Mouse (Mus musculus): ENCODE data around the gene Gli2. TPM values are rescaled to one million over a fixed set of nuclear protein-coding genes. Genes with fewer than 3 reads are reported as not detected.
A peak's percentile ranks its signal among the peaks of the same experiment; 100 is the strongest.

Gli2 gene
- 31.5 and 45.6 TPM in 2 replicates for polyA plus RNA-seq (2012; rRNA removed)
- 23.0 and 25.4 TPM in 2 replicates for polyA plus RNA-seq (2014; fragmentation: Nextera tagmentation; extraction: Ambion mirVana)

DNA sequence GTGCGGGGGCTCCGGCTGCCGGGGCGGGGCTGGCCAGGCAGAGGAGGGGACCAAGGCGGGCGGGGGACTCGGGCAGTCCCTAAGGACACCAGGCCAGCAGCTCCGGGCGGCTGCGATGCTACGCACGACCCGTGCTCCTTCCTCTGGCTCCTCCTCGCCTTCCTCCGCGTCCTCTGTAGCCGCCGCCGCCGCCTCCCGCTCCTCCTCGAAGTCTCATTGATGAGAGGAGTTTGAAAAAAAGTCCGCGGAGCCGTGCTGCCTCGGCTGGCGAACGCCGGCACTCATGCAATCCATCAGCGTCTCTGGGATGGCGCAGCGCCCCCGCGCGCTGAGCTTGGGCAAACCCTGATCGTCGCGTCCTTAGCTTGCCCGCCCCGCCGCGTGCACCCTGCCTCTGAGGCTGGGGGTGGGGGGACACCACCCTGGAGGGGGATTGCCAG lies at the start of gene Gli2:
Gene Gli2 (minus strand): TSS at position 218 of the 440 bp plus-strand sequence.
- Histone ChIP-seq H3K27ac (replicated peaks; ENCODE audit: low read depth, low read length) (peak within 1 kb of the TSS; percentile 95), H3K4me2 (replicated peaks; ENCODE audit: low read depth, low read length, severe bottlenecking) (peak within 1 kb of the TSS; percentile 92), H3K9me3 (ENCODE audit: control insufficient read depth, low read length) (no peaks in the 10 kb centered on the region), H3K27me3 (ENCODE audit: control insufficient read depth, insufficient read depth, low read length) (no peaks in the 10 kb centered on the region), H3K9ac (ENCODE audit: low read depth, low read length, severe bottlenecking) (peak within 1 kb of the TSS; percentile 68), H3K4me1 (ENCODE audit: control insufficient read depth, insufficient read depth, low read length) (peaks cover 47% of the 10 kb centered on the region), H3K4me3 (replicated peaks; ENCODE audit: low read length) (peak within 1 kb of the TSS; percentile 53), H3K36me3 (ENCODE audit: control insufficient read depth, insufficient read depth, low read length) (no peaks in the 10 kb centered on the region)
- peak; percentile 96 for DNase-seq (ENCODE audit: low spot score)
- TF ChIP-seq POLR2A (IDR thresholded peaks at IDR 0.05; ENCODE audit: borderline replicate concordance, extremely low read depth, insufficient read depth, insufficient read length): peak; percentile 81; the same call in 1 of the 2 replicates
- peak; percentile 85 for ATAC-seq (ENCODE audit: low FRiP score, low read depth)
- WGBS: under 1% methylated on average over 32 of the region's 42 CpGs

DNA sequence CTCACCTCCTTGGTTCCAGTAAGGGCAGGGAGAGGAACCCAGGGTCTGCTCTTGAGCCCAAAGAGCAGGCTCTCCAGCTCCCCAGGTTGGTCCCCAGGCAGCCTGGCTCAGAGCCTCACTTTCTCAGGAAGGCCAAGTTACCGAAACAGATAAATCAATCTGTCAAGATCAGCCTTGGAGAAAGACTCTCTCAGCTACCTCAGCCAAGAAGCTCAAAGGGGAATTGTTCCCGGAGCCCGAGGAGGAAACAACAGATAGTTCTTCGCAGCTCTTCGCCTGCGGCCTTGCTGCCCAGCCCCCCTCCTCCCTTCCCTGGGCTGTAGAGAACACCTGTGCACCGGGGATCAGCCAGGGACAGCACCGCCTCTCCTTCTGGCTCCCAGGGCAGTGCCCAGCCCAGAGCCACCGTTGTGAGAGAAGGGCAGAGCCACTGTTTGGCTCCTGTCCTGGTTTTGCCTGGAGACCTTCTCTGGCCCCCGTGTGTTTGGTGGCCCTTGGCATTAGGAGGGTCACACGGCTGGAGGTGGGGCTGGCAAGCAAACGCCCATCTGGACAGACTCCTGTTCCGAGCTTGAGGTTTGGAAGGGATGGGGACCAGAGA lies 44.6 kb upstream of the Gli2 start:
- Histone ChIP-seq H3K4me2 (replicated peaks; ENCODE audit: low read depth, low read length, severe bottlenecking) (no peak overlapping the region), H3K9ac (ENCODE audit: low read depth, low read length, severe bottlenecking) (no peak overlapping the region), H3K9me3 (ENCODE audit: control insufficient read depth, low read length) (no peaks in the 10 kb centered on the region), H3K4me1 (ENCODE audit: control insufficient read depth, insufficient read depth, low read length) (no peaks in the 10 kb centered on the region), H3K4me3 (replicated peaks; ENCODE audit: low read length) (no peak overlapping the region), H3K36me3 (ENCODE audit: control insufficient read depth, insufficient read depth, low read length) (no peaks in the 10 kb centered on the region), H3K27ac (replicated peaks; ENCODE audit: low read depth, low read length) (no peak overlapping the region), H3K27me3 (ENCODE audit: control insufficient read depth, insufficient read depth, low read length) (no peaks in the 10 kb centered on the region)
- WGBS: 44% methylated on average over 12 of the region's 13 CpGs
- no peak for ATAC-seq (ENCODE audit: low FRiP score, low read depth)
- no peak for TF ChIP-seq POLR2A (IDR thresholded peaks at IDR 0.05; ENCODE audit: borderline replicate concordance, extremely low read depth, insufficient read depth, insufficient read length)
- DNase-seq (ENCODE audit: low spot score): peak; percentile 33

DNA sequence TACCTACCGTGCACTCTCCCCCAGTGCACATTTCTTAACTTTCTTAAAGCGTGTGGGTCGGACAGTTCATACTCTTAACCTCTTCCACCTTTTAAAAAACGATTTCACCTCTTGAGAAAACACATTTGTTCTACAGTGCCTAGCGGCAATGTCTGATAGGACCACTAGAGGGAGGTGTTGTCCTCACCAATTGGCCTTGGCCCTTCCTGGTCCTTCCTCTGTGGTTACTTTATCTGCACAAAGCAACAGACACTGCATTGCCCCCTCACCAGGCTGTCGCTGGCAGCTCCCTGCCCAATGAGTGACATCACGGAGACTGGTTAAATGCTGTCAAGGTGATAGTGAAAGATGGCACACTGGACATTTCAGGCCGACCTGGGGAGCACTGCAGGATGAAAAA lies 40.3 kb upstream of the Gli2 start:
- no peak for TF ChIP-seq POLR2A (IDR thresholded peaks at IDR 0.05; ENCODE audit: borderline replicate concordance, extremely low read depth, insufficient read depth, insufficient read length)
- peak; percentile 79 for DNase-seq (ENCODE audit: low spot score)
- Histone ChIP-seq H3K27me3 (ENCODE audit: control insufficient read depth, insufficient read depth, low read length) (no peaks in the 10 kb centered on the region), H3K4me2 (replicated peaks; ENCODE audit: low read depth, low read length, severe bottlenecking) (no peak overlapping the region), H3K9ac (ENCODE audit: low read depth, low read length, severe bottlenecking) (no peak overlapping the region), H3K36me3 (ENCODE audit: control insufficient read depth, insufficient read depth, low read length) (no peaks in the 10 kb centered on the region), H3K4me3 (replicated peaks; ENCODE audit: low read length) (no peak overlapping the region), H3K4me1 (ENCODE audit: control insufficient read depth, insufficient read depth, low read length) (0 out of 2 replicates have a peak, but pooled peaks cover 3% of the 10 kb centered on the region), H3K9me3 (ENCODE audit: control insufficient read depth, low read length) (no peaks in the 10 kb centered on the region), H3K27ac (replicated peaks; ENCODE audit: low read depth, low read length) (no peak overlapping the region)
- ATAC-seq (ENCODE audit: low FRiP score, low read depth): peak; percentile 61; the same call in 1 of the 2 replicates
- 13% methylated on average over 8 of the region's 8 CpGs for WGBS

DNA sequence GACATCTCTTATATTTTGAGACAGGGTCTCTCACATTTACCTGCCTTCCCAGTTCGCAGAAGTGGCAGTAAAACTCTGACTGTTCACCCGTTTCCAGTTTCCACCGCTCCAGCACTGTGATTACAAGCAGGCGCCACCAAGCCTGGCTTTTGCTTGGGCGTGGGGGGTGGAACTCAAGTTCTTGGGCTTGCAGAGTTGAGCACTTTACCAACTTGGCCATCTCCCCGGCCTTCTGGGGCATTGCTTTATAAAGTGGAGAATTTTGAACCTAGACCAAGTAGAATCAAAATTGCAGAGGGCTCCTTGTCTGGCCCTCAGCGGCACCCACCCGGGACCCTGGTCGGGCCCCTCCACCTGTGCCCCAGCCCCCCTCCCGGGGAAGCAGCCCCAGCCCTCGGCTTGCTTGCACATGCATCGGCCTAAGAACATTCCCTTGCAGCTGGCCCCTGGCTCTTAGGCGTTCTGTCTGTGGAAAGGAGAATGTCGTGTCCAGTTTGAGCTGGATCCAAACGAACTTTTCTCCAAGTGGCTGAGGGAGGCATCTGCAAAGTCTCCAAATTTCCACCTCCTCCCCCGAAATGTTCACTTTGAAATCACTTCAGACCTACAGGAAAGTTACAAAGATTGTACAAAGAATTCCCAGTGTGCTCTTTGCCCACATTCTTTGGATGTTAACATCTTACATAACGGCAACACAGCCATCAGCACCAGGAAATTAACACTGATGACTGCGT lies 36.6 kb upstream of the Gli2 start:
- Histone ChIP-seq H3K4me2 (replicated peaks; ENCODE audit: low read depth, low read length, severe bottlenecking) (no peak overlapping the region), H3K4me3 (replicated peaks; ENCODE audit: low read length) (no peak overlapping the region), H3K27me3 (ENCODE audit: control insufficient read depth, insufficient read depth, low read length) (no peaks in the 10 kb centered on the region), H3K27ac (replicated peaks; ENCODE audit: low read depth, low read length) (no peak overlapping the region), H3K4me1 (ENCODE audit: control insufficient read depth, insufficient read depth, low read length) (0 out of 2 replicates have a peak, but pooled peaks cover 3% of the 10 kb centered on the region), H3K36me3 (ENCODE audit: control insufficient read depth, insufficient read depth, low read length) (no peaks in the 10 kb centered on the region), H3K9ac (ENCODE audit: low read depth, low read length, severe bottlenecking) (no peak overlapping the region), H3K9me3 (ENCODE audit: control insufficient read depth, low read length) (no peaks in the 10 kb centered on the region)
- ATAC-seq (ENCODE audit: low FRiP score, low read depth): no peak
- TF ChIP-seq POLR2A (IDR thresholded peaks at IDR 0.05; ENCODE audit: borderline replicate concordance, extremely low read depth, insufficient read depth, insufficient read length): no peak
- no peak for DNase-seq (ENCODE audit: low spot score)
- 61% methylated on average over 18 of the region's 18 CpGs for WGBS

DNA sequence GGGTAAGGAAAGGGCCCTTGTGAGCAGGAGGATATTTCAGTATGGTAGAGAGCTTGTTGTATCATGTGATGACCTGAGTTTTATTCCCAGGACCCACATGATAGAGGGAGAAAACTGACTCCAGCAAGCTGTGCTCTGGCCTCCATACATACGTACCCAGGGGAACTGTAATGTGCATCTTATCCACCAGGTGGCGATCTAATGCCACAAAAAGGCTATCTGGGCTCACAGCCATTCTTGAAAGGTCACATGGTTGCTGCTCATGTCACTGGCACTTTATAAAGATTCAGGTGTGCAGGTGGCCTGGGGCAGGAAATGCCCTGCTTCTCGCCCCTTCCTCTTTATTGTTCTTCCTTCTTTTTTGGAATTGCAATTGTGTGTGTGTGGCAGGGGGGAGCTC lies 34.1 kb upstream of the Gli2 start:
- Histone ChIP-seq H3K27me3 (ENCODE audit: control insufficient read depth, insufficient read depth, low read length) (no peaks in the 10 kb centered on the region), H3K9me3 (ENCODE audit: control insufficient read depth, low read length) (no peaks in the 10 kb centered on the region), H3K4me3 (replicated peaks; ENCODE audit: low read length) (no peak overlapping the region), H3K36me3 (ENCODE audit: control insufficient read depth, insufficient read depth, low read length) (no peaks in the 10 kb centered on the region), H3K4me2 (replicated peaks; ENCODE audit: low read depth, low read length, severe bottlenecking) (no peak overlapping the region), H3K4me1 (ENCODE audit: control insufficient read depth, insufficient read depth, low read length) (0 out of 2 replicates have a peak, but pooled peaks cover 5% of the 10 kb centered on the region), H3K9ac (ENCODE audit: low read depth, low read length, severe bottlenecking) (no peak overlapping the region), H3K27ac (replicated peaks; ENCODE audit: low read depth, low read length) (no peak overlapping the region)
- ATAC-seq (ENCODE audit: low FRiP score, low read depth): peak; percentile 56
- WGBS: 8% methylated on average over 3 of the region's 3 CpGs
- DNase-seq (ENCODE audit: low spot score): peak; percentile 74
- no peak for TF ChIP-seq POLR2A (IDR thresholded peaks at IDR 0.05; ENCODE audit: borderline replicate concordance, extremely low read depth, insufficient read depth, insufficient read length)
